Mouse (Mus musculus) heart, adult 8-10 months (tissue): ENCODE measurements around the gene Mrvi1. TPM values are rescaled to one million over a fixed set of nuclear protein-coding genes. Genes with fewer than 3 reads are reported as not detected.

ENCODE experiments used
- DNase-seq: peaks from one replicate; pipeline ENCODE4 v3.0.0; 2022; ENCODE audit warnings: low spot score
- total RNA-seq, 4 experiments: library from RNA; stranded (reverse); gene quantifications; 2 replicates each; pipeline ENCODE4 v1.2.4; 2022

Mrvi1 gene
- total RNA-seq, 4 experiments from 2014 or later, result 12.7 to 15.6 (median 14.4) TPM

DNA sequence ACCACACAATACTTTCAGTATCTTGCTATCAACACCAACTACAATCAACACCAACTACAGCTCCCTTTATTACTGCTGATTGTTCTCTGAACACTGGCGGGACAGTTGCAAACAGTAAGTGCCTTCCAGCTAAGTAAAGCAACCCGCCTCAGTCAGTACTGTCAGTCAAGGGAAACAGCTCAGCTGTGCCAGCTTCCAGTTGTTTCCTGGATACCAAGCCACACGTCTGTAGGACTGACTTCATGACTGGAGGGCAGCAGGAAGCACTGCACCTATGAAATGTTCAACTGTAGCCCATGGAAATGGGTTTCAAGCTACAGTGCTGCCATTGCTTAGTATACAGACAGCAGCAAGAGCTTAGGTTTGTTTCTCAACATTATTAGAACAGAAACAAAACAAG lies 147.7 kb downstream of the Mrvi1 start:
- no peak for DNase-seq

DNA sequence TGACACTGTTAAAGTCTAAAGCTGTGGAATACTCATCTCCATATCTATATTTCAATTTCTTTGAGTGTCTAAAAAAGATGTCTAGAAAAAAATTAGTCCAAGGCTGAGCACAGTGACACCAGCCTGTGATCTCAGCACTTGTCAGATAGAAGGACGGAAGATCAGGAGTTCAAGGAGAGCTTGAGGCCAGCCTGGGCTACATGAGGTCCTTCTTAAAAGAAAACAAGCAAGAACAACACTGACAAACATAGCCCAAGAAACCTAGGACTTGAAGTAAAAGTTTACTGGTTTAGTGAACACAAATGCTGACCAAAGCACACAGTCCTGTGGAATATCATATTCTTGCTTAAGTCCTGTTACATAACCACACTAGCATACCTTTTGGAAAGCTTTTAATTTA lies 148.2 kb downstream of the Mrvi1 start:
- no peak for DNase-seq

- DNase-seq, result no peak
Measured at GRCm38 (mm10) chr7:110833024-110833423, 149.2 kb downstream of the Mrvi1 start.

- no peak for DNase-seq
Measured at GRCm38 (mm10) chr7:110823995-110824953, 158.0 kb downstream of the Mrvi1 start.

GRCm38 (mm10) chr7:110823593-110823992 lies 158.7 kb downstream of the Mrvi1 start:
- no peak for DNase-seq

GRCm38 (mm10) chr7:110823076-110823475 lies 159.2 kb downstream of the Mrvi1 start:
- DNase-seq, result no peak

GRCm38 (mm10) chr7:110822055-110822454 lies 160.2 kb downstream of the Mrvi1 start:
- no peak for DNase-seq

- DNase-seq, result no peak
Measured at GRCm38 (mm10) chr7:110821653-110822052, 160.6 kb downstream of the Mrvi1 start.

- DNase-seq, result no peak
Measured at GRCm38 (mm10) chr7:110821068-110821467, 161.2 kb downstream of the Mrvi1 start.

- no peak for DNase-seq
Measured at GRCm38 (mm10) chr7:110818787-110819350, 163.4 kb downstream of the Mrvi1 start.

Other genes with a start within 250 kb of the Mrvi1 start
- 10 to 100 TPM; 28.4 to 42.8 (median 34.3) TPM for gene Ampd3, start 214.3 kb downstream of the Mrvi1 start, total RNA-seq
- gene Rnf141, start 138.0 kb downstream of the Mrvi1 start, total RNA-seq, result 10 to 100 TPM; 36.4 to 44.5 (median 39.8) TPM
- gene Lyve1, start 119.2 kb downstream of the Mrvi1 start, total RNA-seq, result 10 to 100 TPM; 10.4 to 16.8 (median 13.0) TPM
- 10 to 100 TPM; 11.3 to 18.2 (median 12.9) TPM for gene Ctr9, start 46.5 kb upstream of the Mrvi1 start, total RNA-seq
- gene Eif4g2, start 100.6 kb upstream of the Mrvi1 start, total RNA-seq, result 1,000 to 10,000 TPM in 3 of 4 experiments, 100 to 1,000 TPM in 1; 989 to 1,111 (median 1,090) TPM